Mouse (Mus musculus) C2C12 (cell line): ENCODE results near the gene Pigm.

Experiments used
- CTCF ChIP-seq: IDR thresholded peaks from one replicate; pipeline ENCODE4 v1.5.1; 2011; ENCODE audit not compliant: control insufficient read depth, insufficient read depth, insufficient read length
- MAX ChIP-seq: IDR thresholded peaks from one replicate; pipeline ENCODE4 v1.6.1; 2011; ENCODE audit warnings: mild to moderate bottlenecking, control low read depth
- USF1 ChIP-seq: IDR thresholded peaks from one replicate; pipeline ENCODE4 v1.6.1; 2011; ENCODE audit warnings: low read depth, mild to moderate bottlenecking, control low read depth, moderate library complexity

DNA sequence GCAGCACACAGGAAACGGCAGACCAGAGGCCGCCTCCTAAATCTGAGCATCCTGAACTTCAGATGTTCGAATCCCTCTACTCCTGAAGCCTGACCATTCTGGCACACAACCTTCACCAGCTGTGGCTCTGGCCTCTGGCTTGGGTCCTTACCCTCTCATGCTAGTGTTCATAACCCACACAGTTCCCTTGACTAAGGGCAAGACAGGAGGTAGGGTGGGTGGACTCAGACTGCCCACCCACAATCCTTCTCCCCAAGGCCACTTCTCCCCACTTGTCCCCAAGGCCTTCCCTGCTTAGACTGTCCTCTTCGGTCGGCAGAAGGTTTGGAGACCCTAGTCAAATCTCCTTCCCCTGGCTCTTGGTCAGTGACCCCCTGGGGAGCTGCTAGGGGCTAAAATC lies 26.8 kb upstream of the Pigm start:
- no peak for TF ChIP-seq MAX
- TF ChIP-seq CTCF = no peak
- TF ChIP-seq USF1 = no peak
